Mouse (Mus musculus) brain, adult 2 months (tissue): ENCODE data around the gene Tap2.
"Not testable (repeated sequence)": the region's sequence is repeated elsewhere in the genome, so short reads cannot be mapped to it uniquely, and the experiment has no call there.

Experiments
- DNase-seq: peaks from one replicate; pipeline ENCODE4 v3.0.0; 2011; ENCODE audit warnings: low read depth, low spot score

Tap2 gene

GRCm38 (mm10) chr17:34213936-34214335, 10.6 kb downstream of the Tap2 start:
- DNase-seq = no peak

- DNase-seq = no peak
Observed at GRCm38 (mm10) chr17:34215176-34215575, 11.8 kb downstream of the Tap2 start.

- no peak for DNase-seq
Observed at GRCm38 (mm10) chr17:34217216-34217928, 14.0 kb downstream of the Tap2 start.

GRCm38 (mm10) chr17:34217986-34218385, 14.7 kb downstream of the Tap2 start:
- DNase-seq = no peak

- DNase-seq = peak; percentile 60
Observed at GRCm38 (mm10) chr17:34218675-34219074, 15.3 kb downstream of the Tap2 start.

- DNase-seq = peak; percentile 27
Observed at GRCm38 (mm10) chr17:34219096-34219495, 15.8 kb downstream of the Tap2 start.

GRCm38 (mm10) chr17:34219801-34220200, 16.5 kb downstream of the Tap2 start:
- DNase-seq = not testable (repeated sequence)

- DNase-seq = not testable (repeated sequence)
Observed at GRCm38 (mm10) chr17:34220401-34220800, 17.1 kb downstream of the Tap2 start.

GRCm38 (mm10) chr17:34224816-34225215, 21.5 kb downstream of the Tap2 start:
- DNase-seq = no peak

- no peak for DNase-seq
Observed at GRCm38 (mm10) chr17:34225426-34225825, 22.1 kb downstream of the Tap2 start.

GRCm38 (mm10) chr17:34225911-34226310, 22.6 kb downstream of the Tap2 start:
- DNase-seq = not testable (repeated sequence)

- not testable (repeated sequence) for DNase-seq
Observed at GRCm38 (mm10) chr17:34230971-34231370, 27.6 kb downstream of the Tap2 start.

- DNase-seq = not testable (repeated sequence)
Observed at GRCm38 (mm10) chr17:34232021-34232420, 28.7 kb downstream of the Tap2 start.

GRCm38 (mm10) chr17:34234926-34235325, 31.6 kb downstream of the Tap2 start:
- peak; percentile 79 for DNase-seq

- DNase-seq = peak; percentile 15
Observed at GRCm38 (mm10) chr17:34236691-34237090, 33.4 kb downstream of the Tap2 start.

- DNase-seq = no peak
Observed at GRCm38 (mm10) chr17:34237741-34238140, 34.4 kb downstream of the Tap2 start.

GRCm38 (mm10) chr17:34238706-34239105, 35.4 kb downstream of the Tap2 start, which contains the start of gene H2-Ob:
H2-Ob (plus strand) TSS chr17:34238903.
- peak; percentile 81 for DNase-seq

GRCm38 (mm10) chr17:34239601-34240041, 36.3 kb downstream of the Tap2 start:
- DNase-seq = peak; percentile 19

GRCm38 (mm10) chr17:34240366-34240765, 37.0 kb downstream of the Tap2 start:
- no peak for DNase-seq

- no peak for DNase-seq
Observed at GRCm38 (mm10) chr17:34240916-34241315, 37.6 kb downstream of the Tap2 start.

GRCm38 (mm10) chr17:34244656-34245055, 41.3 kb downstream of the Tap2 start:
- DNase-seq = no peak

GRCm38 (mm10) chr17:34247047-34247446, 43.7 kb downstream of the Tap2 start:
- no peak for DNase-seq

GRCm38 (mm10) chr17:34248764-34249163, 45.4 kb downstream of the Tap2 start:
- DNase-seq = no peak
